Mouse (Mus musculus): Measurements from ENCODE around the gene Olfr23. TPM values are rescaled to one million over a fixed set of nuclear protein-coding genes. Genes with fewer than 3 reads are reported as not detected.
"Not testable (repeated sequence)": the region's sequence is repeated elsewhere in the genome, so short reads cannot be mapped to it uniquely, and the experiment has no call there.

Olfr23 gene
- not detected for total RNA-seq (2022)

- no peak for DNase-seq (ENCODE audit: low spot score)
Measured at GRCm38 (mm10) chr11:73936377-73936776, at the start of gene Olfr23. Gene Olfr23 (plus strand): TSS chr11:73936677.

DNA sequence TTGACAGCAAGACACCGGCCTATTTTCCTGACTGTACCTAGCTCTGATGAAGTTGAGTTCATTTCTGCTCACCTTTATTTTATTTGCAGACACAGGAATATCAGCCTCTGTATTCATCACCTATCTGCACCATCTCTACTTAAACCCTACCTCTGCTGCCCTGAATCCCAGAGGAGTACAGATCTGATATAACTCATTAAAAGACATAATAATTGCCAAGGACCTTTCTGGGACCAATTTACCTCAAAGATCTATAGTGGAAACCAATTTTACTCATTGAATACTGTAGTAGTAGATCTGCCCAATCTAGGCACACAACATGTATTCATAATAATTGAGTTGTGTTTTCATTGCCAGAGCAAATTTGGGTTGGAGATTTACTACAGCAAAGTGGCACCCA lies 45.8 kb upstream of the Olfr23 start, which contains the start of gene Olfr394:
Olfr394 (minus strand) TSS at position 101 of the 400 bp plus-strand sequence.
- DNase-seq (ENCODE audit: low spot score) = no peak

DNA sequence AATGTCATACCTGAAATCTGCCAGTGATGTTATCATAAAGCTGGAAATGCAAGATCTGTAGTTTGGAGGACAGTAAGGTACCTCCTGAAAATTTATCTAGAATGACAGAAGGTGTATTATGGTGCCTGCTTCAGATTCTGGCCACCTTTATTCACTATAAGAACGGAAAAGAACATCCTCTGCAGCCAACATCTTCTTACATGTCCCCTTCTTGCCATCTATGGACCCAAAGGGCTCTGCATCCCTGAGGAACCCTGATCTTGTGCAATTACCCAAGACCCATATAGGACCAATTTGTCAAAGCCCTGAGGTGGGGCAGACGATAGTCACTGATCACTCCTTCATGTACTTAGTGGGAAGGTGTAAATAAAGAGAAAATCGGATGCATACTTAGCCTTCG lies 27.3 kb upstream of the Olfr23 start, which contains the start of gene Olfr395:
Olfr395 (minus strand) TSS at position 101 of the 400 bp plus-strand sequence.
- not testable (repeated sequence) for DNase-seq (ENCODE audit: low spot score)

DNA sequence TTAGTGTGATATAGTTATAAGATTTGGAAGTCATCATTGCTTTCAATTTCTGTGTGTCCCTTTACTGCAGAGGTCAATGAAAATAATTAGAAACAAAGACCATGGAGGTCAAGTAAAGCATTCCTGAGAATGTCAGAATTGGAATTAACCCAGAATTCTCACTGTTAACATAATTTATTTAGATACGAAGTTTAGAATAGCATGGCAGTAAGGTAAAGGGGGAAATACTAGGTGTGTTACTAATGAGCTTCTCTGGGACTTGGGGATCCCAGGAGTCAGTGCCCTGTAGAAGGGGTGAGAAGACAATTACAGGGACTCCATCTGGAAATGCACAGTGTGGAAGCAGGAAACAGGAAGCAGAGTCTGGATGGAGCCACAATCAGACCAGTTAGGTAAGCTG lies 24.0 kb downstream of the Olfr23 start, which contains the start of gene Olfr397:
Olfr397 (plus strand) TSS at position 301 of the 400 bp plus-strand sequence.
- DNase-seq (ENCODE audit: low spot score) = no peak

DNA sequence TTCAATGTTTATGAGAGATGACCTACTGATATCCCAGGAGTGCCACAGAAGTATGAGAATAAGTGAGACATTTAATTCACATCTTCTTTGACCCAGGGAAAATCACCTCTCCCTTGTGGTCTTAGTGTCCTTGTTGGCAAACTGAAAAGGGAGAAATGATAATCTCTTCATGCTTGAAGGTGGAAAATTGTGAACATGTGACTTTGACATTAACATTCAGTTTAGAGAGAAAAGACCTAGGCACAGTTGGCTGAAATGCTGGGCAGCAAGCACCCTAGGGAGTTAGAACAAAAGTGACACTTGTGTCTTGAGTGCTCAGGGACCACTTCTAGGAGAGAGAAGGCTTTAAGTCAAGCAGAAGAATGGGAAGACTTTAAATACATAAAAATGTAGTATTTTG lies 53.8 kb downstream of the Olfr23 start, which contains the start of gene Olfr398:
Olfr398 (minus strand) TSS at position 101 of the 400 bp plus-strand sequence.
- no peak for DNase-seq (ENCODE audit: low spot score)

Other genes starting within 250 kb of the Olfr23 start
- gene Zfp735, start 247.9 kb upstream of the Olfr23 start, total RNA-seq (2022) = not detected
- not detected for gene Olfr389, start 156.0 kb upstream of the Olfr23 start, total RNA-seq (2022)
- not detected for gene Olfr390, start 153.7 kb upstream of the Olfr23 start, total RNA-seq (2022)
- not detected for gene Olfr391-ps, start 133.6 kb upstream of the Olfr23 start, total RNA-seq (2022)
- gene Olfr392, start 119.6 kb upstream of the Olfr23 start, total RNA-seq (2022) = not detected
- gene Olfr393, start 85.2 kb upstream of the Olfr23 start, total RNA-seq (2022) = not detected
- not detected for gene Olfr394, start 45.9 kb upstream of the Olfr23 start, total RNA-seq (2022)
- not detected for gene Olfr395, start 27.4 kb upstream of the Olfr23 start, total RNA-seq (2022)
- not detected for gene Olfr397, start 24.1 kb downstream of the Olfr23 start, total RNA-seq (2022)
- not detected for gene Olfr398, start 53.7 kb downstream of the Olfr23 start, total RNA-seq (2022)
- gene Olfr139, start 119.9 kb downstream of the Olfr23 start, total RNA-seq (2022) = not detected
- not detected for gene Olfr399, start 119.9 kb downstream of the Olfr23 start, total RNA-seq (2022)
- not detected for gene Zfp616, start 133.3 kb downstream of the Olfr23 start, total RNA-seq (2022)
- not detected for gene Olfr401, start 177.0 kb downstream of the Olfr23 start, total RNA-seq (2022)
- not detected for gene Olfr402, start 216.9 kb downstream of the Olfr23 start, total RNA-seq (2022)
- gene Olfr403, start 249.6 kb downstream of the Olfr23 start, total RNA-seq (2022) = not detected